Mouse (Mus musculus): ENCODE results near the gene Ubac2. TPM values are rescaled to one million over a fixed set of nuclear protein-coding genes. Genes with fewer than 3 reads are reported as not detected.

Ubac2 gene
- polyA plus RNA-seq, 2 experiments, result 10.1 to 16.4 TPM

GRCm38 (mm10) chr14:121981531-121981930 is 103.1 kb downstream of the Ubac2 start:
- 64% methylated on average over 1 of the region's 1 CpGs for WGBS (ENCODE audit: insufficient replicate concordance)
- no peak for DNase-seq (ENCODE audit: low read depth in 3 of 3, low spot score in 3 of 3)
- TF ChIP-seq CTCF (IDR thresholded peaks at IDR 0.05; ENCODE audit: low read depth), result no peak
- Histone ChIP-seq H3K9ac (replicated peaks) (no peak overlapping the region), H3K27me3 (ENCODE audit: control insufficient read depth, insufficient read depth, low read length) (no peaks in the 10 kb centered on the region), H3K4me1 (replicated peaks; ENCODE audit: control insufficient read depth in 2 of 2, insufficient read depth in 2 of 2, low read length in 1 of 2) (peaks cover 0 to 12% of the 10 kb centered on the region in 2 experiments; a peak in 2 of 4 replicates), H3K27ac (no peak overlapping the region), H3K4me2 (ENCODE audit: low read depth) (no peak overlapping the region), H3K36me3 (replicated peaks; ENCODE audit: control insufficient read depth, insufficient read depth, low read depth) (no peaks in the 10 kb centered on the region), H3K9me3 (ENCODE audit: control insufficient read depth, low read length) (no peaks in the 10 kb centered on the region), H3K4me3 (ENCODE audit: insufficient read depth in 1 of 2, low read depth in 2 of 2, low read length in 2 of 2) (no peak overlapping the region)
- no peak for ATAC-seq (ENCODE audit: insufficient read depth)

GRCm38 (mm10) chr14:121983009-121983933 is 104.9 kb downstream of the Ubac2 start:
- Histone ChIP-seq H3K9ac (replicated peaks) (no peak overlapping the region), H3K36me3 (replicated peaks; ENCODE audit: control insufficient read depth, insufficient read depth, low read depth) (no peaks in the 10 kb centered on the region), H3K27ac (no peak overlapping the region), H3K4me3 (ENCODE audit: insufficient read depth in 1 of 2, low read depth in 2 of 2, low read length in 2 of 2) (no peak overlapping the region), H3K27me3 (ENCODE audit: control insufficient read depth, insufficient read depth, low read length) (no peaks in the 10 kb centered on the region), H3K4me2 (ENCODE audit: low read depth) (no peak overlapping the region), H3K4me1 (replicated peaks; ENCODE audit: control insufficient read depth in 2 of 2, insufficient read depth in 2 of 2, low read length in 1 of 2) (peaks cover 0 to 14% of the 10 kb centered on the region in 2 experiments; a peak in 2 of 4 replicates), H3K9me3 (ENCODE audit: control insufficient read depth, low read length) (no peaks in the 10 kb centered on the region)
- DNase-seq (ENCODE audit: low read depth in 3 of 3, low spot score in 3 of 3) (no peak), ATAC-seq (ENCODE audit: insufficient read depth) (peak; percentile 39; the same call in 1 of the 2 replicates)
- WGBS (ENCODE audit: insufficient replicate concordance), result 35% methylated on average over 8 of the region's 8 CpGs
- no peak for TF ChIP-seq EP300 (IDR thresholded peaks at IDR 0.05; ENCODE audit: low read depth)
- TF ChIP-seq CTCF (IDR thresholded peaks at IDR 0.05; ENCODE audit: low read depth), result no peak

GRCm38 (mm10) chr14:121985477-121985876 is 107.1 kb downstream of the Ubac2 start:
- Histone ChIP-seq H3K4me2 (ENCODE audit: low read depth) (no peak overlapping the region), H3K9me3 (ENCODE audit: control insufficient read depth, low read length) (no peaks in the 10 kb centered on the region), H3K36me3 (replicated peaks; ENCODE audit: control insufficient read depth, insufficient read depth, low read depth) (no peaks in the 10 kb centered on the region), H3K4me3 (ENCODE audit: insufficient read depth in 1 of 2, low read depth in 2 of 2, low read length in 2 of 2) (no peak overlapping the region), H3K27me3 (ENCODE audit: control insufficient read depth, insufficient read depth, low read length) (no peaks in the 10 kb centered on the region), H3K27ac (no peak overlapping the region), H3K4me1 (replicated peaks; ENCODE audit: control insufficient read depth in 2 of 2, insufficient read depth in 2 of 2, low read length in 1 of 2) (peaks cover 0 to 19% of the 10 kb centered on the region in 2 experiments; a peak in 2 of 4 replicates), H3K9ac (replicated peaks) (no peak overlapping the region)
- TF ChIP-seq CTCF (IDR thresholded peaks at IDR 0.05; ENCODE audit: low read depth), result no peak
- ATAC-seq (ENCODE audit: insufficient read depth), result no peak
- DNase-seq (ENCODE audit: low read depth in 3 of 3, low spot score in 3 of 3), result no peak
- WGBS (ENCODE audit: insufficient replicate concordance), result 16% methylated on average over 3 of the region's 3 CpGs

GRCm38 (mm10) chr14:121986028-121986427 is 107.6 kb downstream of the Ubac2 start:
- Histone ChIP-seq H3K4me3 (ENCODE audit: insufficient read depth in 1 of 2, low read depth in 2 of 2, low read length in 2 of 2) (no peak overlapping the region), H3K9me3 (ENCODE audit: control insufficient read depth, low read length) (no peaks in the 10 kb centered on the region), H3K9ac (replicated peaks) (no peak overlapping the region), H3K27me3 (ENCODE audit: control insufficient read depth, insufficient read depth, low read length) (no peaks in the 10 kb centered on the region), H3K4me2 (ENCODE audit: low read depth) (no peak overlapping the region), H3K36me3 (replicated peaks; ENCODE audit: control insufficient read depth, insufficient read depth, low read depth) (no peaks in the 10 kb centered on the region), H3K4me1 (replicated peaks; ENCODE audit: control insufficient read depth in 2 of 2, insufficient read depth in 2 of 2, low read length in 1 of 2) (peaks cover 0 to 19% of the 10 kb centered on the region in 2 experiments; a peak in 2 of 4 replicates), H3K27ac (no peak overlapping the region)
- WGBS (ENCODE audit: insufficient replicate concordance), result 49% methylated on average over 6 of the region's 6 CpGs
- DNase-seq (ENCODE audit: low read depth in 3 of 3, low spot score in 3 of 3) (no peak), ATAC-seq (ENCODE audit: insufficient read depth) (no peak)
- TF ChIP-seq EP300 (IDR thresholded peaks at IDR 0.05; ENCODE audit: low read depth) (no peak), CTCF (IDR thresholded peaks at IDR 0.05; ENCODE audit: low read depth) (no peak)

GRCm38 (mm10) chr14:121987287-121987686 is 108.9 kb downstream of the Ubac2 start:
- no peak overlapping the region for H3K4me2 ChIP-seq (ENCODE audit: low read depth)
- H3K4me3 ChIP-seq (ENCODE audit: insufficient read depth in 1 of 2, low read depth in 2 of 2, low read length in 2 of 2), result no peak overlapping the region
- no peak overlapping the region for H3K27ac ChIP-seq
- no peak overlapping the region for H3K9ac ChIP-seq (replicated peaks)
- H3K9me3 ChIP-seq (ENCODE audit: control insufficient read depth, low read length), result no peaks in the 10 kb centered on the region
- H3K27me3 ChIP-seq (ENCODE audit: control insufficient read depth, insufficient read depth, low read length), result no peaks in the 10 kb centered on the region
- TF ChIP-seq CTCF (IDR thresholded peaks at IDR 0.05; ENCODE audit: low read depth) (no peak), EP300 (IDR thresholded peaks at IDR 0.05; ENCODE audit: low read depth) (no peak)
- ATAC-seq (ENCODE audit: insufficient read depth), result no peak
- no peaks in the 10 kb centered on the region for H3K36me3 ChIP-seq (replicated peaks; ENCODE audit: control insufficient read depth, insufficient read depth, low read depth)
- no peak for DNase-seq (ENCODE audit: low read depth in 3 of 3, low spot score in 3 of 3)
- peaks cover 0 to 19% of the 10 kb centered on the region in 2 experiments; a peak in 2 of 4 replicates for H3K4me1 ChIP-seq (replicated peaks; ENCODE audit: control insufficient read depth in 2 of 2, insufficient read depth in 2 of 2, low read length in 1 of 2)
- WGBS (ENCODE audit: insufficient replicate concordance), result 68% methylated on average over 1 of the region's 1 CpGs
